Mouse (Mus musculus): ENCODE measurements around the gene Clhc1. TPM values are rescaled to one million over a fixed set of nuclear protein-coding genes. Genes with fewer than 3 reads are reported as not detected.
A peak's percentile ranks its signal among the peaks of the same experiment; 100 is the strongest.

Gene Clhc1
- polyA plus RNA-seq (2012; rRNA removed), result 0.22 TPM in 1 of 2 replicates, not detected in the other

DNA sequence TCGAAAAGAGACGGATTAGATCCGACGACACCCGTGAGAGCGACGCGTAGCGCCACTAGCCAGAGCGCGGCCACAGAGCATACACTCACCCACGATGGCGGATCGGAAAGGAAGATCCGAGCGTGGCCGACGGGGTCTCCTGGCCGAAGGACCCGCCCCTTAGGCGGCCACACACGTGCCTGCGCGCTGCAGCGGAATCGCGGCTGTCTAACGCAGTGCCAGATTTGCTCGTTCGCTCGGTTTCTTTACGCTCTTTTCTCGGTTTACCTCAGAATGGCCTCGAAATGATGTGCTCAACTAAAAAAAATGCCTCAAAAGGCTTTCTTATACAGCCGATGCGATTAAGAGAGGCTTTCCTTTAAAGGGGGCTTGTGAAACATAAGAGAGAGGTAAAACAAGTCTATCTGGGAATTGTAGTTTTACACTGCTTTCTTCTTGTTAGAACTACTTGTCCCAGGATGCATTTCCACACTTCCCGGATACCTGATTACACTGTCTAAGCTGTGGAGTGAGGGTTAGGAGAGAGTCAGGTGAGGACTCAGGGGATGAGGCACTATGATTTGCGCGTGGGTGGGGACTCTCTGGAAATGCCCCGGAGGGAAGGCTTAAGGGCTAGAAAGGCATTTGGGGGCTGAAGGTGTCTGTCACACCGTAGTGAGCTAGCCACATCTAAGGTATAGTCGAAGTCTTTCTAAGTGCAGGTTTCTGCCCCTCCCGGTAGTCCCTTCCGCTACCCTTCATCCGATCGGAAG, at the start of gene Clhc1, which contains the start of gene Rps27a:
Clhc1 (plus strand) TSS at position 199 of the 752 bp plus-strand sequence.
Rps27a (minus strand) TSS at position 358 of the 752 bp plus-strand sequence.
- Histone ChIP-seq H3K27ac (ENCODE audit: insufficient read depth, low read depth, low read length) (peak within 1 kb of the TSS; percentile 98), H3K4me3 (ENCODE audit: insufficient read depth, low read depth, low read length) (peak within 1 kb of the TSS; percentile 86), H3K27me3 (replicated peaks; ENCODE audit: control insufficient read depth, insufficient read depth, low read length) (no peaks in the 10 kb centered on the region), H3K4me1 (ENCODE audit: control insufficient read depth, insufficient read depth, low read length) (peaks cover 4% of the 10 kb centered on the region; the same call in 1 of the 2 replicates), H3K36me3 (ENCODE audit: control insufficient read depth, insufficient read depth, low read length) (peaks cover 6% of the 10 kb centered on the region; the same call in 1 of the 2 replicates)
- TF ChIP-seq POLR2A (IDR thresholded peaks at IDR 0.05; ENCODE audit: low read depth, low read length) (peak; percentile 76), CTCF (conservative IDR thresholded peaks at IDR 0.05; ENCODE audit: insufficient read depth, insufficient read length, low read depth, low read length) (no peak)
- WGBS, result under 1% methylated on average over 46 of the region's 46 CpGs
- peak; percentile 95 for DNase-seq

DNA sequence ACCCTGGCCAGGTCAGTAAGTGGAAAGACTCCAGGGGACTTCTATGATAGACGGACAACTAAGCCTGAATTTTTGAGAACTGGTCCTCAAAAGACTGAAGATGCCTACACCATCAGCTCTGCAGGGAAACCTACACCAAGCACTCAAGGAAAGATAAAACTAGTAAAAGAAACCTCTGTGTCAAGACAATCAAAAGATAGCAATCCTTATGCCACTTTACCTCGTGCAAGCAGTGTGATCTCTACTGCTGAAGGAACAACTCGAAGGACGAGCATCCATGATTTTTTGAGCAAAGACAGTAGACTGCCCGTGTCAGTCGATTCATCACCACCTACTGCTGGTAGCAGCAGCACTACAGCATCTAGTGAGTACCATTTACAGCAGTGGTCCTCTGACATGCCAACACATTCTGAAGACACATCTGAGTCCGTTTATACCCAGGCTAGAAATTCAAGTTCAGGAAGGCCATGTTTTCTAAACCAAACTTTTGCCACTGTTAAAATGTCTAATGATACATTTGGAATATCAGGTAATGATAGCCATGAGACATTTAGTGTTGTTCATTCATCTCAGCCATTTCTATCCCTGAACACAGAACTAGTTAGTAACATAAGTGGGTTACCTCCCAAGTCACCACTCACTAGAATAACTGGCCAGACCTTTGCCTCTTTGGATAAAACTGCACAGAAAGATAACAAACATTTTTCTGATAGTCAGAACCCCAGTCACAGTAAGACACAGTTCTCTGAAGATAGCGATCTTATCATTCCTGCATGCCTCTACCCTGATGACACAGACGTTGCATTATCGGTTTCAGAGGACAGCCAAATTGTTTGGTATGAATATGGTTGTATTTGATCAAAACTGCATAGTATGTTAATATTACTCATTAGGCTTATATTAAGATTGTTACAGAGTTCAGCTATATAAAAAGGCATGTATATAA, 43.5 kb upstream of the Clhc1 start:
- TF ChIP-seq POLR2A (IDR thresholded peaks at IDR 0.05; ENCODE audit: low read depth, low read length), result no peak
- no peak for TF ChIP-seq CTCF (conservative IDR thresholded peaks at IDR 0.05; ENCODE audit: insufficient read depth, insufficient read length, low read depth, low read length)
- no peak overlapping the region for H3K4me3 ChIP-seq (ENCODE audit: insufficient read depth, low read depth, low read length)
- no peaks in the 10 kb centered on the region for H3K4me1 ChIP-seq (ENCODE audit: control insufficient read depth, insufficient read depth, low read length)
- DNase-seq, result no peak
- H3K36me3 ChIP-seq (ENCODE audit: control insufficient read depth, insufficient read depth, low read length), result no peaks in the 10 kb centered on the region
- WGBS, result 90% methylated on average over 10 of the region's 10 CpGs
- H3K27ac ChIP-seq (ENCODE audit: insufficient read depth, low read depth, low read length), result no peak overlapping the region
- no peaks in the 10 kb centered on the region for H3K27me3 ChIP-seq (replicated peaks; ENCODE audit: control insufficient read depth, insufficient read depth, low read length)

DNA sequence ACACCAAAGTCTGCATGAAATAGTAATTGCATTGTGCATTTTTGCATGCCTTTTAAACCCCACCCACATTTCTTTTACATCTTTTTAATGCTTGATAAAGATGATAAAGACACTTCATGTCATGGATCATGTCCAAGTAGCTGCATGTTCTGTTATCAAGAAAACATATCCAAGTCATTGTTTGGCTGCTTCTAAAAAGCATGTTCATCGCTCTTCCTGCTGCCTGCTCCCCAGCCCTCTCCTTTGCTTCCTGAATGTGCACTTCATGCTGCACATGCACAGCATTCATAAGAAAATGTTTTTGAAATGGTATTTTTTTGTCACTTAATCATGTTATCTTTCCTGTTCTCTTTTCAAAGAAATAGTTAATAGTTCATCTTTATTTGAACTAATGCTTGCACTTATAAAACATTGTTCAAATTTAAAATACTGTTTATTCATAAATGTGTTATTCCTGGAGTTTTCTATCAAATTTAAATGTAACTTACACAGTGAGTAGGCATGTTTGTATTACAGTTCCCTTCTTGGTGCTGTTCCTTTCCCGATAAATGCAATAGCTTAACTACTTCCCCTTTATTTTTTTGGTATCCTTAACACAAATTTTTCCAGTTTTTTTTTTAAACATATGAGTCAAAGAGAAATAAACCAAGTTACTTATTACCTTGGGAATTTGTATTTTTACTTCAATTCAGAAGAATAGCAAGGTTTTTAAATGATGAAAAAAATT, 42.7 kb upstream of the Clhc1 start:
- Histone ChIP-seq H3K4me1 (ENCODE audit: control insufficient read depth, insufficient read depth, low read length) (no peaks in the 10 kb centered on the region), H3K4me3 (ENCODE audit: insufficient read depth, low read depth, low read length) (no peak overlapping the region), H3K27me3 (replicated peaks; ENCODE audit: control insufficient read depth, insufficient read depth, low read length) (no peaks in the 10 kb centered on the region), H3K36me3 (ENCODE audit: control insufficient read depth, insufficient read depth, low read length) (no peaks in the 10 kb centered on the region), H3K27ac (ENCODE audit: insufficient read depth, low read depth, low read length) (no peak overlapping the region)
- TF ChIP-seq CTCF (conservative IDR thresholded peaks at IDR 0.05; ENCODE audit: insufficient read depth, insufficient read length, low read depth, low read length), result no peak
- no peak for TF ChIP-seq POLR2A (IDR thresholded peaks at IDR 0.05; ENCODE audit: low read depth, low read length)
- DNase-seq, result no peak
- 92% methylated on average over 2 of the region's 2 CpGs for WGBS

DNA sequence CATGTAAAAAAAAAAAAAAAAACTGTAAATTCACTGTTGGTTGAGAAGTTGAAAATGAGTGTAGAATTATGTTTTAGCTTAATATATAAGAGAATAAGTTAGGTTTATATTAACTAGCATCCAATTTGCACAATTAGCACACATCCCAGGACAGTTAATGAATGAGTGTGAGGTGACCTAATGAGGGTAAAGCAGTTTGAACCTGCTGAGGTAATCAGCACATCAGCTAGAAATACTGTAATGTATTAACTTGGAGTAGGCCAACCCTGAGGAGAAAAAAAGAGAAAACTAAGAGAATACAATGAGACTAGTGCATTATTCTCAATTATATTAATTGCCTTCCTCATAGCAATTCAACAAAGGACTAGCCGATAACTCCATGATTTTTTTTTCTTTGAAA, 38.3 kb upstream of the Clhc1 start:
- Histone ChIP-seq H3K27me3 (replicated peaks; ENCODE audit: control insufficient read depth, insufficient read depth, low read length) (no peaks in the 10 kb centered on the region), H3K4me1 (ENCODE audit: control insufficient read depth, insufficient read depth, low read length) (peaks cover 2% of the 10 kb centered on the region; the same call in 1 of the 2 replicates), H3K27ac (ENCODE audit: insufficient read depth, low read depth, low read length) (no peak overlapping the region), H3K4me3 (ENCODE audit: insufficient read depth, low read depth, low read length) (no peak overlapping the region), H3K36me3 (ENCODE audit: control insufficient read depth, insufficient read depth, low read length) (no peaks in the 10 kb centered on the region; the same call in 1 of the 2 replicates)
- WGBS, result 63% methylated on average over 1 of the region's 1 CpGs
- TF ChIP-seq CTCF (conservative IDR thresholded peaks at IDR 0.05; ENCODE audit: insufficient read depth, insufficient read length, low read depth, low read length) (no peak), POLR2A (IDR thresholded peaks at IDR 0.05; ENCODE audit: low read depth, low read length) (no peak)
- DNase-seq, result peak; percentile 50

DNA sequence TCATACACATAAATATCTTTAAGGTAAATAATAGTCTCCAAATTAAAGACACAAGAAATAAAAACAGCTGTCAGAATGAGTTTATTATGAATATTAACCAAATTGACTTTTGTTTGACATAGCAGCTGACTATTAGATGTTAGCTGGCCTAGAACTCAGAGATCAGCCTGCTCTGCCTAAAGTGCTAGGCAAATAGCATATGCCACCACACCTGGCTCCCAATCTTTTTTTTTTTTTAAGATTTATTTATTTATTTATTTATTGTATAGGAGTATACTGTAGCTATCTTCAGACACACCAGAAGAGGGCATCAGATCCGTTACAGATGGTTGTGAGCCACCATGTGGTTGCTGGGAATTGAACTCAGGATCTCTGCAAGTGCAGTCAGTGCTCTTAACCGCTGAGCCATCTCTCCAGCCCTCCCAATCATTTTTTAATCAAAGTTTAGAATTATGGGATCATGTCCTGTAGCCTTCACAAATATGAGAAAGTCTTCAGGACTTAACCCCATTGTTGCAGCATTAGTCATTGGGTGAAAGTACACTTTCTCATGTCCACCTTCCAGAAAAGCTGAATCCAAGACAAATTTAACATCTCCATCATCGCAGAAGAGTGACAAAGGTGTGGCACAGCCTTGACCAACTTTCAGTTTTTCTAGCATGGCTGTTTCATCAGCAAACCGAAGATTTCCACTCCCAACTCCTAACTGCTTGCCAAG, 34.8 kb upstream of the Clhc1 start:
- H3K27ac ChIP-seq (ENCODE audit: insufficient read depth, low read depth, low read length), result no peak overlapping the region
- no peaks in the 10 kb centered on the region; the same call in 1 of the 2 replicates for H3K36me3 ChIP-seq (ENCODE audit: control insufficient read depth, insufficient read depth, low read length)
- no peak for DNase-seq
- WGBS, result 93% methylated on average over 4 of the region's 4 CpGs
- H3K4me1 ChIP-seq (ENCODE audit: control insufficient read depth, insufficient read depth, low read length), result peaks cover 2% of the 10 kb centered on the region; the same call in 1 of the 2 replicates
- no peaks in the 10 kb centered on the region for H3K27me3 ChIP-seq (replicated peaks; ENCODE audit: control insufficient read depth, insufficient read depth, low read length)
- TF ChIP-seq CTCF (conservative IDR thresholded peaks at IDR 0.05; ENCODE audit: insufficient read depth, insufficient read length, low read depth, low read length) (no peak), POLR2A (IDR thresholded peaks at IDR 0.05; ENCODE audit: low read depth, low read length) (no peak)
- H3K4me3 ChIP-seq (ENCODE audit: insufficient read depth, low read depth, low read length), result no peak overlapping the region

DNA sequence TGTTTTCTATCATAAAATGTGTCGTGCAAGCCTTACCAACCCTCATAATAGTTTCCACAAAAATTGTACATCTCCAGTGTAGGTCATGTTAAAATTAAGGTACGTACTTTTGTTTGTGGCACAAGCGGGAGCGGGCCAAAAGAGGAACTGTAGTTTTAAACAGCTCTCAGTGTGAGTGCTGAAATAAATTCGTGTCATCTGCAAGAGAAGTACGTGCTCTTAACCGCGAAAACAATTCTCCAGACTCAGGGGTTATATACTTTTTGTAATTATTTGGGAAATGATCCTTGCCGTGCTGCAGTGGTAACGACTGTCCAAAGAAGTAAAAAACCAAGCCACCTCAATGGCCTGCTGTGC, 33.4 kb upstream of the Clhc1 start:
- Histone ChIP-seq H3K4me1 (ENCODE audit: control insufficient read depth, insufficient read depth, low read length) (peaks cover 2% of the 10 kb centered on the region; the same call in 1 of the 2 replicates), H3K36me3 (ENCODE audit: control insufficient read depth, insufficient read depth, low read length) (no peaks in the 10 kb centered on the region; the same call in 1 of the 2 replicates), H3K4me3 (ENCODE audit: insufficient read depth, low read depth, low read length) (peak overlapping the region; percentile 90), H3K27me3 (replicated peaks; ENCODE audit: control insufficient read depth, insufficient read depth, low read length) (no peaks in the 10 kb centered on the region), H3K27ac (ENCODE audit: insufficient read depth, low read depth, low read length) (no peak overlapping the region; the same call in 1 of the 2 replicates)
- no peak for DNase-seq
- WGBS, result 21% methylated on average over 10 of the region's 10 CpGs
- no peak for TF ChIP-seq POLR2A (IDR thresholded peaks at IDR 0.05; ENCODE audit: low read depth, low read length)
- no peak for TF ChIP-seq CTCF (conservative IDR thresholded peaks at IDR 0.05; ENCODE audit: insufficient read depth, insufficient read length, low read depth, low read length)
